ENCODE assay signal across 26 mouse cellular contexts in genomic region chr5:124282854-124283253, GRCm38 (mm10).
"Had no signal": no experiment of that assay in that cellular context is flagged by ENCODE, and none has a peak within 500 bp of the region (broad histone marks: within the 10 kb centered on the region; RNA-seq: fewer than 3 reads in every experiment).

No protein-coding gene starts in this region.

- DNase-seq: cerebellum, adult 9-11 months; cerebellum, postnatal 10 days; cerebellum, postnatal 14 days; cerebellum, postnatal 25 days; cerebellum, postnatal 36 days; embryo, embryonic 11 days; forebrain, postnatal 0 days; gastrocnemius, adult 2 months; gastrocnemius, postnatal 10 days; gastrocnemius, postnatal 14 days; gastrocnemius, postnatal 25 days; gastrocnemius, postnatal 36 days; heart, adult 11 months; heart, adult 18-20 months; heart, adult 2 months had no signal

- H3K9me3 ChIP-seq: forebrain, embryonic 15.5 days had no signal

- H3K27ac ChIP-seq: embryonic facial prominence, embryonic 10.5 days; embryonic facial prominence, embryonic 12.5 days; embryonic facial prominence, embryonic 13.5 days; embryonic facial prominence, embryonic 15.5 days; forebrain, embryonic 10.5 days; forebrain, embryonic 12.5 days; forebrain, embryonic 13.5 days; forebrain, embryonic 15.5 days; gastrocnemius, adult 2 months; heart, adult 2 months had no signal

- H3K4me3 ChIP-seq: embryonic facial prominence, embryonic 10.5 days; embryonic facial prominence, embryonic 12.5 days; embryonic facial prominence, embryonic 13.5 days; embryonic facial prominence, embryonic 15.5 days; erythroblast, embryonic 14.5 days; forebrain, embryonic 10.5 days; forebrain, embryonic 12.5 days; forebrain, embryonic 13.5 days; forebrain, embryonic 15.5 days; gastrocnemius, adult 2 months; heart, adult 2 months had no signal

- H3K27me3 ChIP-seq: embryonic facial prominence, embryonic 12.5 days; embryonic facial prominence, embryonic 13.5 days; embryonic facial prominence, embryonic 15.5 days; forebrain, embryonic 12.5 days; forebrain, embryonic 13.5 days; forebrain, embryonic 15.5 days had no signal

- H3K4me2 ChIP-seq: embryonic facial prominence, embryonic 12.5 days; embryonic facial prominence, embryonic 13.5 days; embryonic facial prominence, embryonic 15.5 days; forebrain, embryonic 12.5 days; forebrain, embryonic 13.5 days; forebrain, embryonic 15.5 days had no signal

- H3K4me1 ChIP-seq: embryonic facial prominence, embryonic 10.5 days; embryonic facial prominence, embryonic 12.5 days; embryonic facial prominence, embryonic 13.5 days; embryonic facial prominence, embryonic 15.5 days; forebrain, embryonic 10.5 days; forebrain, embryonic 12.5 days; forebrain, embryonic 13.5 days; forebrain, embryonic 15.5 days had no signal

- H3K9ac ChIP-seq: embryonic facial prominence, embryonic 12.5 days; embryonic facial prominence, embryonic 13.5 days; embryonic facial prominence, embryonic 15.5 days; forebrain, embryonic 12.5 days; forebrain, embryonic 13.5 days; forebrain, embryonic 15.5 days; forebrain, postnatal 0 days had no signal

- ATAC-seq: forebrain, embryonic 13.5 days; forebrain, embryonic 14.5 days; forebrain, embryonic 15.5 days; forebrain, embryonic 16.5 days; forebrain, postnatal 0 days had no signal
